Mouse (Mus musculus) liver, adult 2 months (tissue): Measurements from ENCODE around the gene 4931428L18Rik.

Experiments
- CTCF ChIP-seq: fragments of 200-500 bp; IDR thresholded peaks from 2 replicates; pipeline ENCODE4 v1.5.1; 2011; ENCODE audit warnings: low read depth, low read length, control low read depth
- POLR2A ChIP-seq: fragments of 200-500 bp; IDR thresholded peaks from 2 replicates; pipeline ENCODE4 v1.6.1; 2011; ENCODE audit warnings: low read length, control low read depth; ENCODE audit not compliant: insufficient read depth; ENCODE audit errors: extremely low read depth

GRCm38 (mm10) chr1:31138387-31138786, 84.1 kb downstream of the 4931428L18Rik start:
- TF ChIP-seq CTCF (no peak), POLR2A (no peak)
